Mouse (Mus musculus): ENCODE measurements around the gene Tmem130. TPM values are rescaled to one million over a fixed set of nuclear protein-coding genes. Genes with fewer than 3 reads are reported as not detected.

Gene Tmem130
- 499 and 500 TPM in 2 replicates for polyA plus RNA-seq (2015; fragmentation: Nextera tagmentation; extraction: Ambion mirVana)

GRCm38 (mm10) chr5:144761161-144761868 is at the start of gene Tmem130:
TSS of gene Tmem130 (minus strand) at chr5:144761818.
- WGBS, result 1% methylated on average over 38 of the region's 38 CpGs
- peak within 1 kb of the TSS; percentile 86 for H3K27ac ChIP-seq (ENCODE audit: low read depth, low read length)
- H3K27me3 ChIP-seq (replicated peaks; ENCODE audit: control insufficient read depth, insufficient read depth, low read length), result no peaks in the 10 kb centered on the region
- no peaks in the 10 kb centered on the region for H3K9me3 ChIP-seq (ENCODE audit: control insufficient read depth, low read length)
- peak within 1 kb of the TSS; percentile 57 for H3K4me2 ChIP-seq (ENCODE audit: low read length)
- peaks cover 16% of the 10 kb centered on the region for H3K4me1 ChIP-seq (ENCODE audit: control insufficient read depth, insufficient read depth, low read depth, low read length)
- peak within 1 kb of the TSS; percentile 76 for H3K9ac ChIP-seq (ENCODE audit: low read depth, low read length)
- peak; percentile 89 for ATAC-seq
- H3K36me3 ChIP-seq (ENCODE audit: control insufficient read depth, insufficient read depth, low read length), result no peaks in the 10 kb centered on the region
- H3K4me3 ChIP-seq (ENCODE audit: low read length), result peak within 1 kb of the TSS; percentile 60

- peaks cover 81% of the 10 kb centered on the region for H3K36me3 ChIP-seq (ENCODE audit: control insufficient read depth, insufficient read depth, low read length)
- WGBS, result 96% methylated on average over 10 of the region's 10 CpGs
- no peaks in the 10 kb centered on the region for H3K4me1 ChIP-seq (ENCODE audit: control insufficient read depth, insufficient read depth, low read depth, low read length)
- H3K27ac ChIP-seq (ENCODE audit: low read depth, low read length), result no peak overlapping the region
- H3K9ac ChIP-seq (ENCODE audit: low read depth, low read length), result no peak overlapping the region
- H3K27me3 ChIP-seq (replicated peaks; ENCODE audit: control insufficient read depth, insufficient read depth, low read length), result no peaks in the 10 kb centered on the region
- H3K4me3 ChIP-seq (ENCODE audit: low read length), result no peak overlapping the region
- no peaks in the 10 kb centered on the region for H3K9me3 ChIP-seq (ENCODE audit: control insufficient read depth, low read length)
- no peak for ATAC-seq
- no peak overlapping the region for H3K4me2 ChIP-seq (ENCODE audit: low read length)
Measured at GRCm38 (mm10) chr5:144806931-144807330, 45.3 kb upstream of the Tmem130 start.

- ATAC-seq, result no peak
- Histone ChIP-seq H3K27me3 (replicated peaks; ENCODE audit: control insufficient read depth, insufficient read depth, low read length) (no peaks in the 10 kb centered on the region), H3K9ac (ENCODE audit: low read depth, low read length) (no peak overlapping the region), H3K27ac (ENCODE audit: low read depth, low read length) (no peak overlapping the region), H3K4me1 (ENCODE audit: control insufficient read depth, insufficient read depth, low read depth, low read length) (no peaks in the 10 kb centered on the region), H3K4me3 (ENCODE audit: low read length) (no peak overlapping the region), H3K36me3 (ENCODE audit: control insufficient read depth, insufficient read depth, low read length) (peaks cover 81% of the 10 kb centered on the region), H3K9me3 (ENCODE audit: control insufficient read depth, low read length) (no peaks in the 10 kb centered on the region), H3K4me2 (ENCODE audit: low read length) (no peak overlapping the region)
- WGBS, result 93% methylated on average over 7 of the region's 7 CpGs
Measured at GRCm38 (mm10) chr5:144804181-144804580, 42.6 kb upstream of the Tmem130 start.

- H3K4me1 ChIP-seq (ENCODE audit: control insufficient read depth, insufficient read depth, low read depth, low read length), result no peaks in the 10 kb centered on the region
- no peak overlapping the region for H3K27ac ChIP-seq (ENCODE audit: low read depth, low read length)
- no peak for ATAC-seq
- no peak overlapping the region for H3K4me2 ChIP-seq (ENCODE audit: low read length)
- no peak overlapping the region for H3K4me3 ChIP-seq (ENCODE audit: low read length)
- no peaks in the 10 kb centered on the region for H3K9me3 ChIP-seq (ENCODE audit: control insufficient read depth, low read length)
- no peaks in the 10 kb centered on the region for H3K27me3 ChIP-seq (replicated peaks; ENCODE audit: control insufficient read depth, insufficient read depth, low read length)
- 95% methylated on average over 8 of the region's 8 CpGs for WGBS
- peaks cover 80% of the 10 kb centered on the region for H3K36me3 ChIP-seq (ENCODE audit: control insufficient read depth, insufficient read depth, low read length)
- H3K9ac ChIP-seq (ENCODE audit: low read depth, low read length), result no peak overlapping the region
Measured at GRCm38 (mm10) chr5:144803066-144803465, 41.4 kb upstream of the Tmem130 start.

GRCm38 (mm10) chr5:144797116-144797515 is 35.5 kb upstream of the Tmem130 start:
- H3K4me3 ChIP-seq (ENCODE audit: low read length), result no peak overlapping the region
- no peak for ATAC-seq
- H3K27ac ChIP-seq (ENCODE audit: low read depth, low read length), result no peak overlapping the region
- H3K27me3 ChIP-seq (replicated peaks; ENCODE audit: control insufficient read depth, insufficient read depth, low read length), result no peaks in the 10 kb centered on the region
- no peaks in the 10 kb centered on the region for H3K4me1 ChIP-seq (ENCODE audit: control insufficient read depth, insufficient read depth, low read depth, low read length)
- no peaks in the 10 kb centered on the region for H3K9me3 ChIP-seq (ENCODE audit: control insufficient read depth, low read length)
- H3K36me3 ChIP-seq (ENCODE audit: control insufficient read depth, insufficient read depth, low read length), result peaks cover 65% of the 10 kb centered on the region
- WGBS, result 95% methylated on average over 7 of the region's 7 CpGs
- H3K4me2 ChIP-seq (ENCODE audit: low read length), result no peak overlapping the region
- H3K9ac ChIP-seq (ENCODE audit: low read depth, low read length), result no peak overlapping the region

GRCm38 (mm10) chr5:144794687-144795086 is 33.1 kb upstream of the Tmem130 start:
- H3K9ac ChIP-seq (ENCODE audit: low read depth, low read length), result no peak overlapping the region
- no peak overlapping the region for H3K27ac ChIP-seq (ENCODE audit: low read depth, low read length)
- WGBS, result 70% methylated on average over 6 of the region's 6 CpGs
- H3K27me3 ChIP-seq (replicated peaks; ENCODE audit: control insufficient read depth, insufficient read depth, low read length), result no peaks in the 10 kb centered on the region
- H3K9me3 ChIP-seq (ENCODE audit: control insufficient read depth, low read length), result no peaks in the 10 kb centered on the region
- no peak overlapping the region for H3K4me2 ChIP-seq (ENCODE audit: low read length)
- ATAC-seq, result no peak
- H3K36me3 ChIP-seq (ENCODE audit: control insufficient read depth, insufficient read depth, low read length), result peaks cover 70% of the 10 kb centered on the region
- H3K4me1 ChIP-seq (ENCODE audit: control insufficient read depth, insufficient read depth, low read depth, low read length), result no peaks in the 10 kb centered on the region
- H3K4me3 ChIP-seq (ENCODE audit: low read length), result no peak overlapping the region

GRCm38 (mm10) chr5:144793374-144793773 is 31.8 kb upstream of the Tmem130 start:
- Histone ChIP-seq H3K4me2 (ENCODE audit: low read length) (no peak overlapping the region), H3K9me3 (ENCODE audit: control insufficient read depth, low read length) (no peaks in the 10 kb centered on the region), H3K27me3 (replicated peaks; ENCODE audit: control insufficient read depth, insufficient read depth, low read length) (no peaks in the 10 kb centered on the region), H3K4me3 (ENCODE audit: low read length) (no peak overlapping the region), H3K4me1 (ENCODE audit: control insufficient read depth, insufficient read depth, low read depth, low read length) (no peaks in the 10 kb centered on the region), H3K27ac (ENCODE audit: low read depth, low read length) (no peak overlapping the region), H3K9ac (ENCODE audit: low read depth, low read length) (no peak overlapping the region), H3K36me3 (ENCODE audit: control insufficient read depth, insufficient read depth, low read length) (peaks cover 74% of the 10 kb centered on the region)
- ATAC-seq, result no peak
- WGBS, result 87% methylated on average over 5 of the region's 5 CpGs

GRCm38 (mm10) chr5:144786464-144786863 is 24.8 kb upstream of the Tmem130 start:
- H3K4me3 ChIP-seq (ENCODE audit: low read length), result no peak overlapping the region
- H3K36me3 ChIP-seq (ENCODE audit: control insufficient read depth, insufficient read depth, low read length), result peaks cover 72% of the 10 kb centered on the region
- 95% methylated on average over 18 of the region's 18 CpGs for WGBS
- ATAC-seq, result no peak
- H3K27ac ChIP-seq (ENCODE audit: low read depth, low read length), result no peak overlapping the region
- H3K9ac ChIP-seq (ENCODE audit: low read depth, low read length), result no peak overlapping the region
- H3K4me2 ChIP-seq (ENCODE audit: low read length), result no peak overlapping the region
- H3K9me3 ChIP-seq (ENCODE audit: control insufficient read depth, low read length), result no peaks in the 10 kb centered on the region
- no peaks in the 10 kb centered on the region for H3K27me3 ChIP-seq (replicated peaks; ENCODE audit: control insufficient read depth, insufficient read depth, low read length)
- no peaks in the 10 kb centered on the region for H3K4me1 ChIP-seq (ENCODE audit: control insufficient read depth, insufficient read depth, low read depth, low read length)

GRCm38 (mm10) chr5:144780654-144781053 is 19.0 kb upstream of the Tmem130 start:
- H3K4me3 ChIP-seq (ENCODE audit: low read length), result no peak overlapping the region
- no peaks in the 10 kb centered on the region for H3K9me3 ChIP-seq (ENCODE audit: control insufficient read depth, low read length)
- H3K36me3 ChIP-seq (ENCODE audit: control insufficient read depth, insufficient read depth, low read length), result peaks cover 56% of the 10 kb centered on the region
- H3K4me1 ChIP-seq (ENCODE audit: control insufficient read depth, insufficient read depth, low read depth, low read length), result no peaks in the 10 kb centered on the region
- no peak overlapping the region for H3K27ac ChIP-seq (ENCODE audit: low read depth, low read length)
- WGBS, result 78% methylated on average over 8 of the region's 8 CpGs
- H3K9ac ChIP-seq (ENCODE audit: low read depth, low read length), result no peak overlapping the region
- no peaks in the 10 kb centered on the region for H3K27me3 ChIP-seq (replicated peaks; ENCODE audit: control insufficient read depth, insufficient read depth, low read length)
- no peak overlapping the region for H3K4me2 ChIP-seq (ENCODE audit: low read length)
- no peak for ATAC-seq
